Mouse (Mus musculus) liver, embryonic 14.5 days (tissue): ENCODE data around the gene Il6ra.

Experiments used
- CTCF ChIP-seq: IDR thresholded peaks from 2 replicates; pipeline ENCODE4 v1.5.1; 2016; ENCODE audit warnings: antibody characterized with exemption, low read depth, control low read depth
- EP300 ChIP-seq: IDR thresholded peaks from 2 replicates; pipeline ENCODE4 v1.6.1; 2016; ENCODE audit warnings: antibody characterized with exemption, low read depth

DNA sequence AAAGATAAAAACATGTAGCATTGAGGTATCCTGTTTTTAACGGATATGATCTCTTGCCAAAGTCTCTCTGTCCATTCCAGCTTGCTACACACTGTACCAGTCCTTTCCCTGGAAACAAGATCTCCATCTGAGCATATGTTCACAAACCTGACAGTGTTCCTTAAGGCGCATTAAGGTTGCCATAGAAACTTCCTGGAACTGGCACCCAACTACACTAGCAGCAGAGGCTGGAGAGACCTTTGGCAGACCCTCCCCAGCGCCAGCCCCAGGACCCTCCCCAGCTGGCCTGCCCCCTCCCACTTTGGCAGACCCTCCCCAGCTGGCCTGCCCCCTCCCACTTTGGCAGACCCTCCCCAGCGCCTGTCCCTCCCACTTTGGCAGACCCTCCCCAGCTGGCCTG, 45.3 kb downstream of the Il6ra start:
- TF ChIP-seq CTCF (no peak), EP300 (no peak)
